Mouse (Mus musculus): ENCODE results near the gene Clip2.

- TF ChIP-seq CTCF (IDR thresholded peaks at IDR 0.05; ENCODE audit: insufficient read depth, low read length) (no peak), POLR2A (IDR thresholded peaks at IDR 0.05; ENCODE audit: borderline replicate concordance, extremely low read depth, low read depth, low read length) (no peak)
These were observed 23.6 kb upstream of the Clip2 start for GRCm38 (mm10) chr5:134575833-134576232.
